Mouse (Mus musculus) embryonic fibroblast, embryonic 13.5 days (primary cell): ENCODE data around the gene Acta1.

Experiments used
- CTCF ChIP-seq: IDR thresholded peaks from 2 replicates; pipeline ENCODE4 v1.5.1; 2011; ENCODE audit warnings: mild to moderate bottlenecking, control low read depth, low read length, moderate library complexity, borderline replicate concordance; ENCODE audit not compliant: insufficient read depth
- POLR2A ChIP-seq: IDR thresholded peaks from 2 replicates; pipeline ENCODE4 v1.6.1; 2011; ENCODE audit warnings: low read depth, mild to moderate bottlenecking, control low read depth, low read length, moderate library complexity

DNA sequence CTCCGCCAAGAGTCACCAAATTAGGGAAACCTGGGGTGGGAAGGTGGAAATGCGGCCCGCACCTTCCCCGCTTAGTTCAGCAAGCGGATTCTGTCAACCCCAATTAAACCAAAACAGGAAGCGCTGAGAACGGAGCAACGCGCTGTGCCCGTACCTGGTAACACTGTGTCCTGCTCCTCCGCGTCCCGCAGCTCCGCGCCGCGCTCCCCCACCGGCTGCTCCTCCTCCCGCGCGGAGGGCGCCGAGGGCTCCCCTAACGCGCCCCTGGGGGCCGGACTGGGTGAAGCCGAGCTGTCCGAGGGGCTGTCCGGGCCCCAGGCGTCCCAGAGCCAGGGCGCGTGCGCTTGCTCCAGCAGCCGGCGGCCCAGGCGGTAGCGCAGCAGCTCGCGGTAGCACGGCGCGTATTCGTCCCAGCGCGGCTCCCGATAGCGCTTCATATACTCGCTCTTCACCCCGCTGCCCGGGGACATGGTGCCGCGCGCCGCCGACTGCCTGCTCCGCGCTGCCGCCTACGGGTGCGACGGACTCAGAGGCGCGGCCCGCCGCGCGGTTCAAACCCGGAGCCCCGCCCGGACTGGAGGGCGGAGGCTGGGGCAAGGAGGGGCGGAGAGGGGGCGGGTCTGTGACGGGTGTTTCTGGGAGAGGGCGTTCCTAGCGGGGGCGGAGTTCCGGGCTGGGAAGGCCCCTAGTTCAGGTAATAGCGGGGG lies 35.5 kb downstream of the Acta1 start:
- no peak for TF ChIP-seq CTCF
- peak; percentile 43; the same call in 1 of the 2 replicates for TF ChIP-seq POLR2A
